Mouse (Mus musculus) cerebellum, adult 2 months (tissue): ENCODE measurements around the gene Fam110c. TPM values are rescaled to one million over a fixed set of nuclear protein-coding genes. Genes with fewer than 3 reads are reported as not detected.
"Not testable (repeated sequence)": the region's sequence is repeated elsewhere in the genome, so short reads cannot be mapped to it uniquely, and the experiment has no call there.

Experiments used
- DNase-seq, 2 experiments: peaks; one replicate each; pipeline ENCODE4 v3.0.0; 2021
- H3K27ac ChIP-seq: fragments of 200-500 bp; 2 replicates; pipeline ENCODE4 v1.5.1; 2012; ENCODE audit warnings: low read length, control low read depth, inconsistent platforms; ENCODE audit not compliant: insufficient read depth
- H3K27me3 ChIP-seq: fragments of 200-500 bp; 2 replicates; pipeline ENCODE4 v1.6.1; 2012; ENCODE audit warnings: inconsistent platforms, mild to moderate bottlenecking, low read length, moderate library complexity; ENCODE audit not compliant: control insufficient read depth, insufficient read depth
- H3K4me1 ChIP-seq: fragments of 200-500 bp; 2 replicates; pipeline ENCODE4 v1.6.1; 2011; ENCODE audit warnings: low read length; ENCODE audit not compliant: control insufficient read depth, insufficient read depth
- H3K4me3 ChIP-seq: fragments of 200-500 bp; replicated peaks from 2 replicates; pipeline ENCODE3; 2011; ENCODE audit warnings: mild to moderate bottlenecking, low read depth, low read length, control low read depth; ENCODE audit not compliant: insufficient read depth
- CTCF ChIP-seq: fragments of 200-500 bp; IDR thresholded peaks from 2 replicates; pipeline ENCODE4 v1.5.1; 2011; ENCODE audit warnings: low read depth, mild to moderate bottlenecking, control low read depth, low read length, moderate library complexity, borderline replicate concordance; ENCODE audit not compliant: insufficient read depth
- POLR2A ChIP-seq: fragments of 200-500 bp; IDR thresholded peaks from 2 replicates; pipeline ENCODE4 v1.6.1; 2011; ENCODE audit warnings: low read length, control low read depth, borderline replicate concordance; ENCODE audit not compliant: insufficient read depth
- WGBS: fragments of 180-500 bp; shearing (Covaris S2); methylation state at CpG from one replicate; pipeline ENCODE4 v1.1.7; 2018; 5-methylcytosine and 5-hydroxymethylcytosine counted together
- polyA plus RNA-seq: library from polyadenylated mRNA; depleted of rRNA; stranded (reverse); fragments of >200 nt; gene quantifications from 2 replicates; pipeline ENCODE4 v1.2.3, GENCODE M21; 2012; rRNA removed

Gene Fam110c
- 0.15 and 0.29 TPM in 2 replicates for polyA plus RNA-seq

DNA sequence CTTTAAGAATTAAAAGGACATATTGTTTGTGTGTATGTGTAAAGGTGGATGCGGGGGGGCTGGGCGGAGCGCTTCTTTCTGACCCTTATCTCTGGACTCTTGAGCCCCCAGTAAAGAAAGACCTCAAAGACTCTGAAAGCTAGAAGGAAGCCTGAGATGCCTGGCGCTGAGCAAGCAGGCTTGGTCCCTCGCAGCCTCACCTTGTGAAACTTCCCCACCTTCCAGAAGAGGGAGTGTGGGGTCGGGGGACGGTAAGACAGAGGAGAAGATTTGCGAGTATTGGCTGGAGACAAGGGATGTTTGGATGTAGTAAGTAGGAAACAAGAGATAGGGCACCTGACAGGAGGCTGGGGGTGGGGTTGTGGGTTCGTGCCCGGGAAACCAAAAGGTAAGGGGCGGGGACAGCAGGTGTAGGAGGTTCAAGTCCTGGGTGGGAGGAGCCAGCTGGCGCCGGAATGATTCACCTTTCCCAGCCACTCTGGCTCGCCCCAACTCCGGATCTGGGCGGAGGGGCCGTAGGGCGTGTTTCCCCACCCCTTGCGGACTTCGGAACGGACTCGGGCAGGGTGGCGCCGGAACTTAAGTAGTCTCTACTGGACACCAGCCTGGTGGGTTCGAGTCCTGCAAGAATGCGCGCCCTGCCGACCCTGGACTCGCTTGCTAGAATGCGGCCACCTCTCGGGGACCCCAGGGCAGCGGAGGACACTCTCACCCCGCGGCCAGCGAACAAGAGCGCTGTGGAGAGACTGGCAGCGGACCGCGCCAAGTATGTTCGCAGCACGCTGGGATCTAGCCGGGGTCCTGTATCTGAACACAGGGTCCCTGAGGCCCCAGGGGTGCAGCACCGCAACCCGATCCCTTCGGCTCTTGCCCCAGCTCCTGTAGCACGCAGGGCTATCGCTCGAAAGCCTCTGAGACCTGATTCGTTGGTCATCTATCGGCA, at the start of gene Fam110c:
Gene Fam110c (plus strand): TSS at position 450 of the 943 bp plus-strand sequence.
- TF ChIP-seq CTCF = no peak
- TF ChIP-seq POLR2A = no peak
- DNase-seq = peak; percentile 3 to 12

GRCm38 (mm10) chr12:31026423-31026822, 47.2 kb upstream of the Fam110c start:
- TF ChIP-seq POLR2A (no peak), CTCF (no peak)
- H3K27ac ChIP-seq = no peak overlapping the region
- H3K27me3 ChIP-seq = no peaks in the 10 kb centered on the region
- H3K4me1 ChIP-seq = no peaks in the 10 kb centered on the region
- 68% methylated on average over 7 of the region's 7 CpGs for WGBS
- no peak for DNase-seq
- H3K4me3 ChIP-seq = no peak overlapping the region

More for the DNA sequence above, at the start of gene Fam110c:
- Histone ChIP-seq H3K27ac (no peak within 1 kb of the TSS), H3K4me3 (peak within 1 kb of the TSS; percentile 48), H3K27me3 (peaks cover 1% of the 10 kb centered on the region; the same call in 1 of the 2 replicates), H3K4me1 (0 out of 2 replicates have a peak, but pooled peaks cover 4% of the 10 kb centered on the region)
- 4% methylated on average over 50 of the region's 50 CpGs for WGBS

DNA sequence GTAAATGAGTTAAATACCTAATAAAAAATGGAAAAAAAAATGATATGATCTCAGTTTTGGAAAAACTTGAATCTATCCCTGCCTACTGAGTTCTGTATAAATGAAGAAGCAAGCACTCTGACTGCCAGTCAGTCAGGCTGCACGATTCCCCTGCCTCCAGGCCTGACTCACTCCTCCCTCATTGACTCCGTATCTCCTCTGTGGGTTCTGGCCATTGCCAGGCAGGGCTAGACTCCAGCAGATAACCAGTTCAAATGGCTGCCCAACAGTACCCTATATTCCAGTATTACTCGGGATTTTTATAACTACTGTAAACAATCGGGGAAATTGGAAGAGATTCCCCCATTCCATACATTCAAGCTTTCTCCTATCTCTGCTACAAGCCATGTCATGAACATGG, 21.6 kb upstream of the Fam110c start:
- DNase-seq = no peak
- Histone ChIP-seq H3K4me1 (no peaks in the 10 kb centered on the region), H3K27me3 (no peaks in the 10 kb centered on the region), H3K27ac (no peak overlapping the region), H3K4me3 (no peak overlapping the region)
- TF ChIP-seq POLR2A (no peak), CTCF (no peak)
- 91% methylated on average over 4 of the region's 4 CpGs for WGBS

GRCm38 (mm10) chr12:31056291-31056864, 17.3 kb upstream of the Fam110c start:
- no peaks in the 10 kb centered on the region for H3K27me3 ChIP-seq
- no peak overlapping the region for H3K27ac ChIP-seq
- H3K4me1 ChIP-seq = no peaks in the 10 kb centered on the region
- no peak overlapping the region for H3K4me3 ChIP-seq
- WGBS = 81% methylated on average over 6 of the region's 6 CpGs
- TF ChIP-seq POLR2A (no peak), CTCF (no peak)
- no peak for DNase-seq

DNA sequence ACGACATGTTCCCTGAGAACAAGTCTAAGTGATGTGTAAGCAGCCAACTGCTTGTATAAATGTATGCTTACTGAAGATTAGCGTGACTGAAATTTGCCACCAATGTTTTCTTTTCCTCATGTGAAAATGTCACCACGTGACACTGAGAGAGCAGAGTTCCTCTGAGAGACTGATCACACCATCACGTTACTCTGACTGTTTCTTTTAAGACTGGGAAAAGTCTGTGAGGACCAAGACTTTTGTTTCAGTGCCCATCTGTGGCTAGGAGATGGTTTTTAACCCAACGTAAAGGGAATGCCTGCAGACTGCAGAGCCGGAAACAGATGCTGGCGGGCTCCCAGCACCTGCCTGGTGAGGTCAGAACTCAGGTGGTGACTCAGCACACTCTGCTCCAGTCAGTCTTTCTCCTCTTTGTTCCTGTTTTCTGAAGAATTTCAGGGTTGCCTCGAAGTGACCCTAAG, 14.2 kb upstream of the Fam110c start:
- 45% methylated on average over 8 of the region's 8 CpGs for WGBS
- Histone ChIP-seq H3K4me1 (no peaks in the 10 kb centered on the region), H3K27ac (no peak overlapping the region), H3K4me3 (no peak overlapping the region), H3K27me3 (no peaks in the 10 kb centered on the region)
- TF ChIP-seq CTCF = no peak
- TF ChIP-seq POLR2A = no peak
- no peak for DNase-seq

GRCm38 (mm10) chr12:31060245-31060644, 13.4 kb upstream of the Fam110c start:
- 56% methylated on average over 8 of the region's 8 CpGs for WGBS
- no peak overlapping the region for H3K4me3 ChIP-seq
- TF ChIP-seq CTCF (no peak), POLR2A (no peak)
- no peak overlapping the region for H3K27ac ChIP-seq
- no peaks in the 10 kb centered on the region for H3K27me3 ChIP-seq
- no peaks in the 10 kb centered on the region for H3K4me1 ChIP-seq
- no peak for DNase-seq

GRCm38 (mm10) chr12:31071222-31071621, 2.4 kb upstream of the Fam110c start:
- 69% methylated on average over 5 of the region's 5 CpGs for WGBS

GRCm38 (mm10) chr12:31074355-31074786, 710 bp downstream of the Fam110c start:
- not testable (repeated sequence) for DNase-seq, H3K27ac ChIP-seq, H3K4me1 ChIP-seq, H3K27me3 ChIP-seq
- H3K4me3 ChIP-seq = peak overlapping the region; percentile 48
- 1% methylated on average over 17 of the region's 18 CpGs for WGBS

More at GRCm38 (mm10) chr12:31071222-31071621, 2.4 kb upstream of the Fam110c start:
- no peak overlapping the region for H3K4me3 ChIP-seq
- no peak for DNase-seq
- H3K4me1 ChIP-seq = 0 out of 2 replicates have a peak, but pooled peaks cover 4% of the 10 kb centered on the region
- TF ChIP-seq POLR2A (no peak), CTCF (no peak)
- no peak overlapping the region for H3K27ac ChIP-seq
- peaks cover 1% of the 10 kb centered on the region; the same call in 1 of the 2 replicates for H3K27me3 ChIP-seq
